Mouse (Mus musculus) fat pad, adult 2 months (tissue): ENCODE data around the gene Gm5148.
A peak's percentile ranks its signal among the peaks of the same experiment; 100 is the strongest.

Experiments used
- DNase-seq: peaks from one replicate; pipeline ENCODE4 v3.0.0-alpha.2; 2011; ENCODE audit warnings: low read depth, low spot score; ENCODE audit errors: extremely low read depth

The Gm5148 gene

DNA sequence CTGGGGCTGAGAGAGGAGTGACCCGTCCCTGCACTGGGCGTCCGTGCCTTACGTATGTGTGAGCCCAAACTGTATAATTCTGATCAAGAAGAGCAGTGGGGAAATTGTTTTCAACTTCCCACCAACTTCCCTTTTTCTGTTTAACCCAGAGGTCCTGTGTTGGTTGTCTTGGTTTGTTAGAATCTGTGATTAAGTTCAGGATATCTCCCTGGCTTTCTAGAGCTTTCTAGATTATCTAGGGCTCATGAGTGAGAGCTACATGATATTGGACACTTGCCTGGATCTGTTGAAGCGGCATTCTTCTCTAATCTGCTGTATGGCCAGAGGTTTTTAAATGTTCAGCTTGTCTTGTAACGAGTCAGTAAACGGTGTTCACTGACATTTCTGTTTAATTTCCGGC, 30.7 kb downstream of the Gm5148 start:
- no peak for DNase-seq

DNA sequence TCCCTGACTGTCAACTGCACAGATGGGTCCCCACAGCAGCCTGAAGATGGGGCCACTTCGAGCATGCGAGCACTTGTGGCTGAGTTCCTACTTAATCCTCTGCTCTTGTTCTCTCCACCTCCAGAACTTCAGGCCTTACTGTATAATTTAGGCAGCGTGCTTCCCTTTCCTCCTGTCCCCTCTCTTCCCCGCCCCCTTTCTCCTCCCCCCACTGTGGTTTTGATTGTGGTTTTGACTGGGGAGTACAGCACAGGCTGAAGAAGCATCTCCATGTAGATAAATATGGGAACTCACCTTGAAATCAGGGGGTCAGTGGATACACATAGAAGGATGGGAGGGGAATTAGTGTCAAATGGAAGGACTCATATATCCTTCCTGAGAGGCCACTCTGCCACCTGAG, 31.3 kb downstream of the Gm5148 start:
- DNase-seq = no peak

DNA sequence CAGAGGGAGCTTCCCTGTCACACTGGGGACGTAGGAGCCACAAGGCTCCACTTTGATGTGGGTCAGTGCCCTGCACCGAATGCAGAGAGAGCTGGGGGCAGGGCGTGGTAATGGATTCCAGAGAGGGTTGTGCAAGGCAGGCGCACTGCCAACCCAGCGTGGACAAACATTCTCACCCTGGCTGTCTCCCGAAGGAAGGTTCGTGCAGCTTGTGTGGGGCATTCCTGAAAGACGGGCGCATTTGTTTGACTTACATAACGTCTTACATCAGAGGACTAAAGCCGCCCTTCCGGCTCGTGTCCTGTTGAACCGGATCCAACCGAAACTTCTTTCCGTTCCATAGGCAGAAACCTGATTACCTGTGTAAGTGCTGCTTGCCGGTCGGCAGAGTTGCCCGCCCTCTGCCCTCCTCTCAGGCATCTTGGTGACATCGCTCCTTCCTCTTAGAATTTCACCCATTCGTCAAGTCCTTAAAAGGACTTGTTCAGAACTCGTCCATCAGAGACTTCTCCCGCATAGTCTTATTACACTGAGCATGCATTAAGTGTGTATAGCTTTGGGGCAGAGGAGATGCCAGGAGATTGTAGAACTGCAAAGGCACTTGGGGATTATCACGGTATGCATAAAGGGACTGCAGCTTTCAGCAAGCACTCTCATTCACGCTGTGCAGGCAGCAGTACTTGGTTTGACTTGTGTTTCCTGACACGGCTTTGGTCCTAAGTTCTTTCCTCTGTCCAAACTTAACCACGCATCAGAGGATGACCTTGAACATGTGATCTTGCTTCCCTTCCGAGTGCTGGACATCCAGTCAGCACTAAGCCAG, 36.9 kb downstream of the Gm5148 start:
- DNase-seq = peak; percentile 16

DNA sequence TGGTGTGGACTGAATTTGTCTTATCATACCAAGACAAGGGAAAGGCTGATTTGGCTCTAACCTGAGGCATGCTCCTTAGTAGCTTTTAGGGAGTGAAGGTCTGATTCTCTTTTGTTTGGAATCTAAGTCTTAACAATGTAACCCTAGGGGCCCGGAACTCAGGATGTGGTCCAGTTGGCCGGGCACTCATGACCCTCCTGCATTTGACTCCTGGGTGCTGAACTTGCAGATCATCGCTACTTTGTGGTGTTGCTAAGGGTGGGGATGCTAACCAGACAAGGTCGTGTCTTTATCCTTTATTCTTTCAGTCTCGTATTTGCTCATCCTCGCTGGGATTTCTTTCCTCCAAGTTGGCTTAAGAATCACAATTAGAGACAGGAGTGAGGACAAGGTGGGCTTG, 37.5 kb downstream of the Gm5148 start:
- no peak for DNase-seq

DNA sequence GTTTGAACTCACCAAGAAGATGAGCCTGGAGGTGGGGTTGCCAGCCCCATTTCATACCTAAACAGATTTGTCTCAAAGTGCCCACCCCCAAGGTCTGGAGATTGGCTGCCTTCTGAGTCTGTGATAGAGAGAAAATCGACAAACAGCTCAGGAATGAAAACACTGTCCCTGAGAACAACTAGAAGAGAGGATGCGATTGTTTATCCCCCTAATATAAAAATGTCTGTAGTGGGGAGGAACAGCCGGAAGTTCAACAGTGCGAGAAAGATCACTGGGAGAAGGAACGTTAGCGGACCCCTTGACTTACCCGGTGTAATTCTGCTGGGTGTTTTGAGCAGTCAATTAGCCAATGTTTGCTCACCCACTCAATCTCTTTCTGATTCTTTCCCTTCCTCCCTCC, 38.1 kb downstream of the Gm5148 start:
- DNase-seq = no peak

DNA sequence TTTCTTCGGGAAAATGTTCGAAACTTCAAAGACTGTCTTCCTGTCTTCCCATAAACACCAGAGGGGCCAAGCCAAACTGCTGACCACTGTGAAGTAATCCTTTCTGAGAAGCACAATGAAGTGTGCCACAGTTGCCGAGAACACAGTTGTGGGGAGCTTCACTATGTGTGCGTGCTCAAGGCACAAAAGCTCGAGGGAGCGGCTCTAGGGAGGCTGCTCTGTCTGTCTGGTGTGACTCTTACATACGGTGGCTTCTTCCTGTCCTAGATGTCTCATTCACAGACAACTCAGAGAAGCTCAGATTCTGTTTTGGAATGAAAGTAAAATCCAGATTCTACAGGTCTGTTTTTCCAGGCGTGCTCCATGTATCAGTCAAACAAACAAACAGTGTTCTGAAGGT, 48.0 kb downstream of the Gm5148 start:
- DNase-seq = no peak

DNA sequence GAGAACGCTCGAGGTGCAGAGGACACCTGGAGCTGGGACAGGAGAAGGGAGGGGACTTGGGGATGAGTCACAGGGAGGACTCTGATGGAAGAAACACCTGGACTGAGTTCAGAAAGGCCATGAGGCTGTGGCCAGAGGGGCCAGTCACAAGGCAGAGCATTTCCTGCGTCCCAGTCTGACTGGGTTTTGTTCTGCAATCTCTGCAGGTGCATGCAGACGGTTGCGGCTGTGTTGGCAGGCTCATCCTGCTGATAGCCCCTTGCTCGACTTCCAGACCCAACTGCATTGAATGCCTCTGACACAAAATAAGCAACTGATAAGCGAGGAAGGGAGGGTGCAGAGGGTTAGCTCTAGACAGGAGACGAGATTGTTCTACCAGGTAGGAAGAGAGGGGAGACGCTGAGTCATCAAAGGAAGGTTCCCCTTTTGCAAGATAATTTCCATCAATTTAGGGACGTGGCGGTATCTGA, 49.2 kb downstream of the Gm5148 start:
- DNase-seq = no peak

DNA sequence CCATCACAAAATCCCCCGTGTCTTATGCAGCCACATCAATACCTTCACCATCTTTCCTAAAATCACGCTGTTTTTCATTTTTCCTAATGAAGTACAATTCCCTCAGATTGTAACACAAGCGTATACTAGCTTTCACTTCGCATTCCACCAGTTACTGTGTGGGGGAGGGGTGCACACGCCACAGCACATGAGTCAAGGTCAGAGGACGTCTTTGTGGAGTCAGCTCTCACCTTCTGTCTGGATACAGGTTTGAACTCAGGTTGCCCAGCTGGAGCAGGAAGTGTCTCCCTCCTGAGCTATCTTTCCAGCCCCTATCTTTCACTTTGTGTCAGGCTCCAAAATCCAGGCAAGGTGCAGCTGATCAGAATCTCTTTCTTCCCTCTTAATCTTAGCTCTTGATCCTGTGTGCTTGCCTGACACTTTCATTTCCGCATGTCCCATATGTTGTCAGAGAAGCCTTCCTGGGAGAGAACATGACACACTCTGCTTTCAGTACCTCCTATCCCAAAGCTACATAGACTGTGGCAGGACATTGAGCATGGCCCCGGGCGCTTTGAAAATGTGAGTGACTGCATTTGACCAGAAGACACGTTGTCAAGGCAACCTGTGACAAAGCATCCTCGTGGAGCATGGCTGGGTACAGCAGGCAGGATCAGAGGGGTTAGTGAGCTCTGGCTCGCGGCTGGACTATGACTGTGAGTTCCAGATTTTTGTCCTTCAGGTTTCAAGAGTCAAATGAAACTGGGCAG, 50.6 kb downstream of the Gm5148 start:
- no peak for DNase-seq

DNA sequence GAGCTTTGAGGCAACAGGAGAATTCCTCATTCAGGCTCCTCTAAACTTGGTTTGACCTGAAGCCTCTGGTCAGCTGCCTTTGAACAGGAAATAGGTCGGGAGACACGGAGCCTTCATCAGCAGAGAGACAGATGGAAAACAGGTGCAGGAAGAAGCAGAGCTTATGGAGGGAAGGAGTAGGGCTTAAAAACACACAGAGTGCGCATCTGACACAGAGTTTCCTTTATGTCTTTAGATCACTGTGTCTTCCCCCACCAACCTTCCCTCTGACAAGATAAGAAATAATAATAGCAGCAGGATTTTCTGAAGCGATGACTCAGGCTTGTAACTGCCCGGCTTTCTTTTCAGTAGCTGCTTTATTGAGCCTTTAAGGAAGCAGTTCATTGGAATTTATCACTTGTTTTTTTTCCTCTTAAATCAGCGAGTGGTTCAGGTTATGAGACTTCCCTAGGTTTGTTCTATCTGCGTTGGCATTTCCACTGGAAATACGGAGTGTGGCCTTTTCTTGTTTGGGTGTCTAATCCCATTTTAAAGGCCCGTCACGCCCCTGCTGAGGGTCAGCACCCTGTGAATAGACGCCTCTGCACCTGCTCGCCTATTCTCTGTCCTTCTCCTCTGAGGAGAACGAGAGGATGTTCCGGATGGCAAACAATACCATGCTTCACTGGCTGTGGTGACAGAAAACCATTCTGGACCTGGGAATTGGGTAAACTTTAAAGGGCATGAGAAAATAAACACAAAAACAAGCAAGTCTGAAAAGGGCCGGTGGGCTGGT, 51.8 kb downstream of the Gm5148 start:
- DNase-seq = no peak

DNA sequence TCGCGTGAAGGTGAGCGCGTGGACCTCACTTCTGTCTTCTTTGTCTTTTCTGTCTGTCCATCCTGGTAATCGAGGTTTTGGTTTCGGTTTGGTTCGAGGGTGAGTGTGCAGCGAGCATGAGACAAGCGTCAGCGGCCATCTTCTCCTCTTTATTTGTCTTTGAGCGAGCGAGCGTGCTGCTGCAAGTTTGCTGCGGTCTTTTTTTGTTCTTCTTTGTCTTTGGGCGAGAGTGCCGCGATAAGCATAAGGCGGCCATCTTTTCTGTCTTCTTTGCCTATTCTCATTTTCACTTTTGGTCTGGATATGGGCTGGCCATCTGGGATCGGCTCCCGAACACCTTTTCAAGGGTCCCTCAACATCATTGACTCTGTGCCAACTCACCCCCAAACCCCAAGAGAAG, 55.2 kb downstream of the Gm5148 start:
- DNase-seq = no peak

DNA sequence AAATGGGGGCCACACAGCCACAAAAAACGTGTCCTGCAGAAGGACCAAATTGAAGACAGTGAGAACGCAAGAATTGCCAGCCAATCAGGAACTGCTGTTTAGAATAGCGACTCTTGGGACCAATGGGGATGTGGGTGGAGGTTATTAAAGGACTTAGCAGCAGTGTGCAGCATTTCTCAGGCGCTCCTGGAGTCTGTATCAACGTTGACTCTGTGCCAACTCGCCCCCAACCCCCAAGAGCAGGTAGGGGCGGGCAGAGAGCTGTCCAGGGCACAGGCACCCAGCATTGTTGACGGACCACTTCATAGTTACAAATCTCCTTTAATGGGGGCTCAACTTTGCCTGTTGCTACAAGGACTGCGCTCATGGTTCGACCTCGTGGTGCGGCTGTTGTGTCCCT, 55.6 kb downstream of the Gm5148 start:
- DNase-seq = no peak

DNA sequence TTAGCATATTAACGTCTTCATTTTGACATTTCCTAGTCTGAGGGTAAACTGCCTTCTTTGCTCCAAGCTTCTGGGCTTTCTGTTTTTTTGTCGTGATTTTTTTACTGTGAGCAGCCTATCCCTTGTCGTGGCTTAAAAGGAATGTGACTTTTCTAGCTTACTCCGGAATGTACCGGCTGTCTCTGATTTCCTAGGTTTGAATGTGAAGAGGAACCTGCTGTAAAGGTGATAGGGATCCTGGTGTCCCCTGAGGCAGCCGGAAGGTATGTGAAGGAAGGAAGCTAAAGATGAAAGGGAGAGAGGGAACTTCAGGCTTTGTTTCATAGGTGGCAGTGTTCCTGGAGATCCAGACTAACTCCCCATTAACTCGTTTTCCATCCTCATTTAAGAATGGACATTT, 56.6 kb downstream of the Gm5148 start:
- DNase-seq = no peak

DNA sequence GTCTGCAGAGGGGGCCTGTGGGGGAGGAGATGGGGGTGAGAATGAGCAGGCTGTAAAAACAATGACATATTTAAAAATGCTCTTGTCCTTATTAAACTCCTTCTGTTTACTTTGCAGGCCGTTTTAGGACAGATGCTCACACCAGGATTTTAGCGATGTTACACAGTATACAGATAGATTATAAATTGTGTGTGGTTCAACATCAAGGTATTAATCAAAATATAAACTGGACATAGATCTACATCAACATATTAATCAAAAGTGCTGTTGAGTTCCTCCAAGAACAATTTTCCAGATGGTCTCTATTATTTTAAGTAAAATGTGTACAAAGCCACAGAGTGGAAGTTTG, 57.2 kb downstream of the Gm5148 start:
- DNase-seq = no peak

DNA sequence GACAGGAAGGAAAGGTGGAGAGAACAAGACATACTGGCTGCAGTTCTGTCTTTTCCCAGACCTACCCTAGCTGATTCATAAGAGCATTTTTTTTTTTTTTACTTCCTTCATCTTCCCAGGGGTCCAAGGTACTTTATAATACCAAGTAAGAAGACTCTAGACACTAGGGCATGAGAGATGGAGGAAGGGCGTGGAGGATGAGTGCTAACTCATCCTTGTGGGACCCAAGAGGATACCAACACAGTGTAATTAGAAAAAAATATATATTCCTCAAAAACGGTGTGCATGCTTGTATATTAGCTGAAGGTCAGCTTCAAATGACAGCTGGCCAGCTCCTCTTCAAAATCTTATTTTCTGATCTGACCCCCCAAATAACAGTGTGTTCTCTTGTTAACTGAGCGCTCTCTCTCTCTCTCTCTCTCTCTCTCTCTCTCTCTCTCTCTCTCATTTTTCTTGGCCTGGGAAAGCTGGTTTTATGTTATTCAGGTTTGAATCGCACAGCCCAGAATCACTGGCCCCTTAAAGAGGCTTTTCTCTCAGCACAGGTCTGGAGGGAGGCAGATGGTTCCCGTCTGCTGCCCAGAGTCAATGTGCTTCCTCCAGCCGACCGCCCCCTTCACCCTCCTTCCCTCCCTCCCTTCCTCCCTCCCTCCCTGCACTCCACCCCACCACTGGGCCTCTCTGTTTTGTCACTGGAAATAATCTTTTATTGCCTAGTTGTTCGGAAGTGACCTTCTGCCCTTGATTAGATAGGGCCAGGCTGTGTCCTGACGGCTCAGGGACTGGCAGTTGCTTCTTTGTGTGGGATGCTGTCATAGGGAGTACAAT, 57.8 kb downstream of the Gm5148 start:
- DNase-seq = no peak
